Mouse (Mus musculus): ENCODE data around the gene Gldc. TPM values are rescaled to one million over a fixed set of nuclear protein-coding genes. Genes with fewer than 3 reads are reported as not detected.

Gldc gene
- total RNA-seq, 2 experiments from 2014 or later = 32.6 to 33.0 TPM

DNA sequence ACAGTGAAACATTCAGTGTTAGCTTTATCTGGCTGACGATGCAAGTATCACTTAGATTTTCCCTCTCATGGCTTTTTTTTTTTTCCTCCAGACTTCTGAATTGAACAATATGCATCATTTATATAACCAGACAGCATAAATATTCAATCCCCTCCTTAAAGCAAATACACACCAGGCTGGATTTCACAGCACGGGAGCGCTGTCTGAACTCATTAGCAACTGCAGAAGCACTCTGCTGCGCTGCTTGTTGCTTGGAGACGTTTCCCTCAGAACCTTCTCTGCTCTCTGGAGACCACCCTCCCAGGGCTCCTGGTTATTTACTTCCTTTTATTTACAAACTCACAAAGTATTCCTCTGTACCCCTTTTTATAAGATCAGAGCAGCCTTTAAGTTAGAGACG lies 66.1 kb downstream of the Gldc start:
- no peak for DNase-seq (ENCODE audit: extremely low spot score in 1 of 2, low spot score in 1 of 2)

DNA sequence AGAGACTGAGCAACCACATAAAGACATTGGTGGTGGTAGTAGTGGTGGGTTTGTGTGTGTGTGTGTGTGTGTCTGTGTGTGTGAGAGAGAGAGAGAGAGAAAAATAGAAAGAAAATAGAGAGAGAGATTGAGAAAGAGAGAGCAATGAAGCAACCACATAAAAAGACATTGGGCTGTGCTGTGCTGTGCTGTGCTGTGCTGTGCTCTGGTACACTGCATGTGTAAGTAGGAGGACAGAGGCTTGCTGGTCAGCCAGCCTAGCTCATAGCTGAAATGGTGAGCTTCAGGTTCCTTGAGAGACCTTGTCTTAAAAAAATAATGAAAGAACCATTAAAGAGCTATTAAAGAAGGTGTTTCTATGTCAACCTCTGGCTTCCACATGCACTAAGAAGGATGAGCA lies 66.6 kb downstream of the Gldc start:
- DNase-seq (ENCODE audit: extremely low spot score in 1 of 2, low spot score in 1 of 2) = no peak

DNA sequence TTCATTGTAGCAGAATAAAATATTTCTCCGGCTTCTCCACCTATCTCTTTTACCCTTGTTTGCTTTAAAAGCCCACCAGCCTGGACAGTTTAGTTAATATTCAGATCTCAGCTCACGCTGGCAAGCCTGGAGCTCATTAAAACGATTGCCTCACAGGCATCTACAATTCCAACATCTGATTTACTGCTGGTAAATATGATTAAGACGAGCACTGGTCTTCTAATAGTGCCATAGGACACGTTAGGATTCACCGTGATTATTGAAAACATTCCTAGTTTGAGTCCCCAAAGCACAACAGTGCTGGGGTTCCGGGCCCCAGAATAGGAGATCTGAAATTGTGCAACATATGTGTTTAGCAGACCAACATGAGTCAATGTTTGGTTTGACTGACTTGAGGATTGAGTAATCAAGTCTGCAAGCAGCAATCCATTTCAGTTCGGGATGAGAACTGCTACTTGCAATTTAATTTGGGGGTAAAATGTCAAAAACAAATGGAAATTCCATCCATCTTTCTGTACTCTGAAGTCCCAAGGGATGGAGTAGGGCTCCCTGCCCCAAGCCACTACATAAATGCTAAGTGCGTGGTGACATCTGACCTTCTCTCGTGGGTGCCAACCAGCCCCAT lies 67.9 kb downstream of the Gldc start:
- no peak for DNase-seq (ENCODE audit: extremely low spot score in 1 of 2, low spot score in 1 of 2)

DNA sequence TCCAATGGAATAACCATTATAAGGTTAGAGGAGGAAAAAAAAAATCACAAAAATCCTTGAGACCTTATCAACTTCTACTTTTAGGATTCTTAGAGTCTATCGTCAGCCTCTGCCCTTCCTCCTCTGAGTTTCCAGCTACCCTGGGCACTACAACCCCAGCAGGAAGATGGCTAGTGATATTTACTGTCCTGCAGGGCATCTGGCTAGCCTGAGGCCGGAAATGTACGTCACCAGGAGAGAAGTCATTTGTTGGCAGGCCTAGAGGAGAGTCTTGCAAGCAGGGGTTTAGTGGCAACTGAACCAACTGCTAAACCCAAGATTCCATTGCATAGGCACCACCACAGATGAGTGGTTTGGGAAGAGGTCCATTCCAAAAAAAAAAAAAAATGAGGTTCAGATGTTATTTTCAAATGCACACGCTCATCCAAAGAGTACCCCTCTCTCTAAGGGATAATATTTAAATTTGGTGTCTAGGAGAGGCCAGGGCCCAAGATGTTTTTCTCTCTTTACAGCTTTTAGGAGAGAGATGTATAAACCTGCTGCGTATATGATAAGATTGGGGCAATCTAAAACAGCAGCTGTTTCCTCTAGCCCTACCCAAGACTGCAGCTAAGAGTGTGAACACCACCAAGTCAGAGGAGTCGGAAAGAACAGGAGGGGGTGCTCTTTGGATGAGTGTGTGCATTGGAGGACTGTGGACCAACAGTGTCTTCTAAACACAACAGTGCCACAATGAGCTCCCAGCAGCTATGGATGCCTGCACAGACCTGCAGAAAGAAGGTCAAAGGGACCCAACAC lies 70.0 kb downstream of the Gldc start:
- no peak for DNase-seq (ENCODE audit: extremely low spot score in 1 of 2, low spot score in 1 of 2)

DNA sequence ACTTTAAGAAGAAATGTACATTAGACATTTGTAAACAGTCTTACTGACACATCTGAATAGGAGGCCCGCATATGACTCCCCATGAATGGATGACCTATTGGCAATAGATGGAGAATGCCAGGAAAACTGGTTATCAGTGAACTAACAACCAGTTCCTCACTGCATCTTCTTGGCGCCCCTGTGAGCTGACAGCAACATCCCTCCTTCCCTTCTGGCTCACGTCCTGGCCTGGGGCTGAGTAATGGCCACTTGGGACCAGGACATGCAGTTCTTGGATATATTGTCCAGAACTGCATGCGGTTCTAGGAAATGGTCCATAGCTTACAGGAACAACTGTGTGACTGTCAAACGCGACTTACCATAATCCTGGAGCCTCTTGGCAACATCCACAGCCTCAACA lies 72.6 kb downstream of the Gldc start:
- no peak for DNase-seq (ENCODE audit: extremely low spot score in 1 of 2, low spot score in 1 of 2)

DNA sequence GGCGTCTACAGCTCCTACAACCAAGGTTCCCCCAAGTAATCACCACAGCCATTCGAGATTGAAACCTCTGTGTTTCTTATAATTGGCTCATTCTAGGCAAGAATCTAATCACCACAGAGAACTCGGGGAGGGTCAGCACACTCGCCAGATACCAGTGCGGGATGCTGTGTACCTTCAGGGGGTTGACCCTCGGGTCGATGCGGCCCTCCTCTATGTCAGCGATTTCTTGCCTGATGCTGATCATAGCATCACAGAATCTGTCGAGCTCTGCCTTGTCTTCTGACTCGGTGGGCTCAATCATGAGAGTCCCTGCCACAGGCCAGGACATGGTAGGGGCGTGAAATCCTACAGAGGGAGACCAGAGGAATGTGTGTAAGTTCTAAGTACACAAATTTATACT lies 74.7 kb downstream of the Gldc start:
- no peak for DNase-seq (ENCODE audit: extremely low spot score in 1 of 2, low spot score in 1 of 2)

DNA sequence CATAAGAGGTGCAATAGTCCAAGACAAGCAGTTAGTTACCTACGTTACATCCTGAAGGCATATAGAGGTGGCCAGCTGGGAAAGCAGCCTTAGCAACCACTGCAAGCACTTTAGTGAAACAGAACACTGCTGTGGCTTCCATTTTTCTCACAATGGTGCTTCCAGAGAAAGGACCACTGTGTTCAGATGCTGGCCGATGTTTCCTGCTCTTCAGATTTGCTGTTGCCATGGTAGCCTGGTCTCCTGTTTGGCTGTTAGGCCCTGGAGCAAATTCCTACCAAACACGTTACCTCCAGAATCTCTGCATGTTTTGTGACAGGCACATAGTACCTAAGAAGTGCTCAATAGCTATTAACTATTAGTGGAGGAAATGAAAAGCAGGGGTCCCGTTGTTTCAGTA lies 78.2 kb downstream of the Gldc start:
- no peak for DNase-seq (ENCODE audit: extremely low spot score in 1 of 2, low spot score in 1 of 2)

DNA sequence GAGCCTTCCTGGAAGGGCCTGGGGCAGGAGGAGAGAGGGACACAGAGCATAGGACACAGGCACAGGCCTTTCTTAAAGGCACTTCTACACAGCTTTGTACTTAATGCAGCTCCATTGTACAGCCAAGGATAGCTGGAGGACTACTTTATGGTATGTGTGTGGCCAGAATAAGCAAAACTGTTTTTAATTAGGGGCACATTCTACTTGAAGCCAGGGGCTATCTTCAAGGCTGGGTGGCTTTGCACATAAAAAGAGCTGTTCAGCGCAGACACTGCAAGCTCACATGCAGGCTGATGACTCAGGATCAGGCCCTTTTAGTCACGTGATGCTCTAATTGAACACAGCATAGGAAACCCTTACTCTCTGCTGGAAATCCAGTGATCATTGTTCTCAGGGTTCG lies 79.0 kb downstream of the Gldc start:
- no peak for DNase-seq (ENCODE audit: extremely low spot score in 1 of 2, low spot score in 1 of 2)

DNA sequence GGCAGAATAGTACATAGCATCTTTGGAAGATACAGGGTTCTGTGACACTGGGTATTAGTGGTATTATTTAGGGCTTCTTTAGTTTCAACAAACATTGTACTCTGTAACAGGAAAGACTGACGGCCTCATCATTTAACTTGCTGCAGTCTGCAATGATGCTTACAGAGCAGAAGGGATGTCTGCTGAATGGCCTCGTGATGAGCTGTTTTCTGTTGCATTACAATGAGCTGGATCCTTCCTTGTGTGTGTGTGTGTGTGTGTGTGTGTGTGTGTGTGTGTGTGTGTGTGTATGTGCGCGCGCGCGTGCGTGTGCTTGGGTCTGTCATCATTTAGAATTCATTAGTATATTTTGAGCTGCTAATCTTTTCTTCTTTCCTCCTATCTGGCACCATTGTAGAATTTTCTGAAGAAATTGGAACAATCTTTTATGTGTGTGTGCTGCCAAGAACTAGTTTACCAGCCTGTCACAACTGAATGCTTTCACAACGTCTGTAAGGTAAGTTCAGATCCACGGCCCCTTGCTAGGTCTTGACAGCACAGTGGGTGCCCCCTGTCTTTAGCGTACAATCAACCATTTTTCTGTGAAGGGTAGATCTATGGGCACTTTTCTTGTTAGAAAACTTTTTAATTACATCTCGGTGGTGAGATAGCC lies 83.5 kb downstream of the Gldc start:
- DNase-seq (ENCODE audit: extremely low spot score in 1 of 2, low spot score in 1 of 2) = no peak

DNA sequence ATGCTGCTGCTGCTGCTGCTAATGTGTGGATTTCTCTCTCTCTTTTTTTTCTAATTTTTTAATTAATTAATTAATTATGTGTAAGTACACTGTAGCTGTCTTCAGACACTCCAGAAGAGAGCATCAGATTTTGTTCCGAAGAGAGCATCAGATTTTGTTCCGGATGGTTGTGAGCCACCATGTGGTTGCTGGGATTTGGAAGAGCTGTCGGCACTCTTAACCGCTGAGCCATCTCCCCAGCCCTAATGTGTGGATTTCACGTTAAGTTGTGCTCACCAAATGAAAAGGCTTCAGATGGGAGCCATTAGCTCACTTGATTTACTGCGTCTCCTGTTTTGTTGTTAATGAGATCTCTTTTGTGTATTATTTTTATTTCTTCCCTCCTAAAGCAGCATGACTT lies 85.1 kb downstream of the Gldc start:
- DNase-seq (ENCODE audit: extremely low spot score in 1 of 2, low spot score in 1 of 2) = no peak

DNA sequence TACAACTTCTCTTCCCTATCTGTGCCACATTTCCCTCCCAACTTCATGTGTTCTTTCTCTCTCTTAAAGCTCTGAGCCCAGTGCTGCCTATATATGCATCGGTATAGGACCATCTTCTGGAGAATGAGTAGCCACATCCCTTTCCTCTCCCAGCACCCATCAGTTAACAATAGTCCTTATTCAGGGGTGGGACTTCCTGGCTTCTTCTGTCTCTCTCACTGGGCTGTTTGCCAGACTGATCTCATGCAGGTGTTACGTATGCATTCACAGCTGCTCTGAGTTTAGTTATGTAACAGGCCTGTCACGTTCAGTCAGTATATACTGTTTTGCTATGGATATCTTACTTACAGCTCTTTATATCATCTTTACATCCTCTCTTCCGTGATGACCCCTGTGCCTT lies 109.4 kb downstream of the Gldc start:
- DNase-seq (ENCODE audit: extremely low spot score in 1 of 2, low spot score in 1 of 2) = no peak

DNA sequence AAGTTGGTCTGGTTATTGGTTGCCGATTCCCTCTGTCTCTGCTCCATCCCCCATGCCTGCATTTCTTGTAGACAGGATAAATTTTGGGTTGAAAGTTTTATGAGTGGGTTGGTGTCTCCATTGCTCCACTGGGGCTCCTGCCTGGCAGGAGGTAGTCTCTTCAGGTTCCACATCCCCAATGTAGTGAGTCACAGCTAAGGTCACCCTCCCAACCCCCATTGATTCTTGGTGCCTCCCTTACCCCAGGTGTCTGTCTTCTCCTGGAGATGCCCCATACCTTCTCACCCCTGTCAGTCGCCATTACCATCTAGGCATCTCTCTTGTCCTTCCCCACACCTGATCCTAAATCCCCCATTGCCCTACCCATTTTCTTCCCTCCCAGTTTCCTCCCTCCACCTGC lies 121.0 kb downstream of the Gldc start:
- DNase-seq (ENCODE audit: extremely low spot score in 1 of 2, low spot score in 1 of 2) = no peak

DNA sequence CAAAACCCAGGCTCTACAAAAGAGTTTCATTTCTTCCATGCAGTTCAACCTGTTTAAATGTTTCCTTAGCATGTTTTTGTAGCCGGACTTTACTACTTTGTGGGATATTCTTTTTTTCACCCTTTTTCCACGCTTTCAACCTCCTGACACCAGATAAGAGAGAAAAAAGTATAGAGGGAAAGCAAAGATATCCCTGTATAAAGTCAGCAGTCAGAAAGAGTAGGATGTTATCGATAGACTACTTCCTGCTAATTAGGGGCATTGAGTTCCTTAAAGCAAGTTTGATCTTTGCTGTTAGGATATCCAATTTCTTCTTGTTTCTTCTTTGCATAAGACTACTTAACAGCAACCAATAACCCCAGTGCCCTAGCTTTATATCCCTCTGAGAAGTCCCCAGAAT lies 123.8 kb downstream of the Gldc start:
- no peak for DNase-seq (ENCODE audit: extremely low spot score in 1 of 2, low spot score in 1 of 2)

DNA sequence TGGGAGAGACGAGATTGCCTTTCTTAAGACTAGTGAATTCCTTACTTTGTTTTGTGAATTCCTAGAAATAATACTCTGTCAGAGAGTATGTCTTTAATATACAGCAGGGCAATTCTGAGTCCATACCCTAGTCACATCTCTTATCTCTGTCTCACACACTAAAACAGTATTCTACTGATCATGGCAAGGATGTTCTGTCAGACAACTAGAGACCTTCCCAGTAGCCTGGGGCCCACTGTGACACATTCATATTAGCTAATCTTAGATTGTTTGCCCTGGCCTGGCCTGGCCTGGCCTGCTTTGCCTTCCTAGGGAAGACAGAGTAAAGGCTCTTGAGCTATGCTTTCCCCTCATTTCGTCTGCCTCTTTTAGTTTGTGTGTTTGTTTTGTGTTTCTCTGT lies 124.6 kb downstream of the Gldc start:
- DNase-seq (ENCODE audit: extremely low spot score in 1 of 2, low spot score in 1 of 2) = no peak

Other genes with a start within 250 kb of the Gldc start
- not detected for gene Trpd52l3, start 171.6 kb downstream of the Gldc start, total RNA-seq (2021)
- 10 to 100 TPM; 61.8 to 62.1 TPM for gene Uhrf2, start 144.9 kb downstream of the Gldc start, total RNA-seq (2021)
- gene Mbl2, start 57.5 kb upstream of the Gldc start, total RNA-seq (2021) = not detected

All from layer of hippocampus, postnatal 25 days (tissue).